Mouse (Mus musculus) left cerebral cortex, adult 6 months (tissue): ENCODE results near the gene Tex36. TPM values are rescaled to one million over a fixed set of nuclear protein-coding genes. Genes with fewer than 3 reads are reported as not detected.

Experiments
- long read RNA-seq, 2 experiments: library from polyadenylated mRNA; unstranded; transcript quantifications; one replicate each; pipeline ENCODE4 v2.0.0; 2019 to 2020
- polyA plus RNA-seq: library from polyadenylated mRNA; unstranded; fragments of <200 nt; fragmentation: Nextera tagmentation; gene quantifications from 2 replicates; pipeline ENCODE4 v1.2.3, GENCODE M21; 2021

Gene Tex36
- polyA plus RNA-seq, result not detected in 2 replicates
- long read RNA-seq, experiment 1, result 0 reads
- long read RNA-seq, experiment 2, result 0 reads

GRCm38 (mm10) chr7:133602058-133602457 lies at the start of gene Tex36:
Gene Tex36, minus strand, starts transcription at chr7:133602158.

GRCm38 (mm10) chr7:133637361-133638305 lies 35.7 kb upstream of the Tex36 start, which contains the start of gene Edrf1:
Gene Edrf1, plus strand, starts transcription at chr7:133637543.

Other genes with a start within 250 kb of the Tex36 start
- gene Edrf1, start 35.4 kb upstream of the Tex36 start, polyA plus RNA-seq, result 4.6 and 7.9 TPM in 2 replicates
- gene Mmp21, start 77.9 kb upstream of the Tex36 start, polyA plus RNA-seq, result not detected in 2 replicates
- 88.4 and 105 TPM in 2 replicates for gene Bccip, start 107.2 kb upstream of the Tex36 start, polyA plus RNA-seq
- gene Uros, start 107.9 kb upstream of the Tex36 start, polyA plus RNA-seq, result 28.2 and 40.6 TPM in 2 replicates
- 3.5 and 4.5 TPM in 2 replicates for gene Fank1, start 174.7 kb upstream of the Tex36 start, polyA plus RNA-seq
- gene Dhx32, start 180.6 kb upstream of the Tex36 start, polyA plus RNA-seq, result 14.1 and 20.0 TPM in 2 replicates